Mouse (Mus musculus) spleen, embryonic (tissue): Measurements from ENCODE around the gene 1700029H14Rik.

Experiments used
- CTCF ChIA-PET: fragments of 350-600 bp; sonication (Branson Sonifier 250); formaldehyde crosslinking; loops from one replicate; lab custom pipeline; 2022; lab: Charles Lee

Gene 1700029H14Rik

DNA sequence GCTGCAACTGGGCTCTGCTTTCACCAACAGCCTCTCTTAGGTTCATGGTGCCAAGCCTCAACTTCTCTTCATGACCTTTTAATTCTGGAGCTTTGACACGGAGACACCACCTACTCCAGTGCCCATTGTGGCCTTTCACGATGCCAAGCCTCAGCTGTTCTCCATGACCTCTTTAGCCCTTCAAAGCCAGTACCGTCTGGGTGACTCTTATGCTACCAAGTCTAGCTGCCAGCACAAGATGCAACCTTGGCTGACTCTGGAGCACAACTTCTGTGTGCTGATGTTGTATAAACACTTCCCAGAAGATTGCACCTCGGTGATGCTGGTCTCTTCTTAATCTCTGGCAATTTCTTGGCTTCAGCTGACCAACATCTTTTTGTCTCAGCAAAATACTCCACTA, 15.8 kb downstream of the 1700029H14Rik start:
- CTCF ChIA-PET: no interaction called here

DNA sequence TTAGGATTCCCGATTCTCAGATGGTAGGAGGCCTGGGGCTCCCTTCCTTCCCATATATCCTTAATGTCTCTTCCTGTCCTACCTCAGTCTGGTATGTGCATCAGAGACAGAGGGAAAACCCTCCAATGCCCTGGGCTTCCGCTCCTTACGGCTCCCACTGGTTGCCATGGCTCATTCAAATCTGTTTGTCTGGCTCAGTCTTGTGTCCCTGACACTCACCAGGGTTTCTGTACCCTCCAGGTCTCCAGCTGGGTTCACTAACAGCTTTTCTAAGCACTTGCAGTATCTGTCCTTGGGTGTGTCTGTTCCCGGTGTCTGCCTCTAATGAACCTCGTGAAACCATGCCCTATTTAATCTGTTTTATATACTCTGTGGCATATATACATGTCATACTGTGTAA, 20.7 kb downstream of the 1700029H14Rik start:
- CTCF ChIA-PET: no interaction called here

DNA sequence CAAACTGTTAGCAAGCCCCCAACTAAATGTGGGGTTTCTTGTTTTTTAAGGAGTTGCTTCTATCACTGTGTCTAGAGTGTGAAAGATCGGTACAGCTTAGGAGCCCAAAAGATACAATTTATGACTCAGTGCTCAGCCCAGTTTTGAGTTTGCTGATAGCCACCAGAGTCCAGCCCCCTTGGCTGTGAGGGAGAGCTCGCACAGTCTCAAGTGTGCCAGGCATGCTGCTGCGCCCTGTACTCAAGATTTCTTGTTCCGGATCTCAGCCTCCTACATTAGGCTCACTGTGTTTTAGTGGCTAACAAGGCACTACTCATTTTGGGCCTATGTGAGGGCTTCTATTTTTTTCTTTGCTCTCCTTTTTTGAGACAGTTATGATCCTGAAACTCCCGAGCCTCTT, 22.1 kb downstream of the 1700029H14Rik start:
- CTCF ChIA-PET: no interaction called here

DNA sequence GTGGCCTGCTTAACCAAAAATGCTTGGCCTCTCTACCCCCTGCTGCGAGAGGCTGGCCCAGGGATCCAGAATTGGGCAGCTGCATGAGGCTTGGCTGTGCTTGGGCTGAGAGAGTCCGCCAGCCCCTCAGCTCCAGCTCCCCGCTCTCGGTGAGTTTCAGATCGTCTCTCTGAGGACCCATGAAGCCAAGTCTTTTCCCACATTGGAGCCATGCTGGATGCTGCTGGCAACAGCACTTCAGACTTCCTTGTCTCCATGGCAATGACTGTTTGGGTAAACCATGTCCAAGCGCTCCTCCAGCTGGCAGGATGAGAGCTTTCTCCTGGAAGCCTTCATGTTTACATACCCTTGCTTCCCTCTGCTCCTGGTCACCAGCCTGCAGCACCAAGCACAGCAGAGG, 23.4 kb downstream of the 1700029H14Rik start:
- CTCF ChIA-PET: no interaction called here

DNA sequence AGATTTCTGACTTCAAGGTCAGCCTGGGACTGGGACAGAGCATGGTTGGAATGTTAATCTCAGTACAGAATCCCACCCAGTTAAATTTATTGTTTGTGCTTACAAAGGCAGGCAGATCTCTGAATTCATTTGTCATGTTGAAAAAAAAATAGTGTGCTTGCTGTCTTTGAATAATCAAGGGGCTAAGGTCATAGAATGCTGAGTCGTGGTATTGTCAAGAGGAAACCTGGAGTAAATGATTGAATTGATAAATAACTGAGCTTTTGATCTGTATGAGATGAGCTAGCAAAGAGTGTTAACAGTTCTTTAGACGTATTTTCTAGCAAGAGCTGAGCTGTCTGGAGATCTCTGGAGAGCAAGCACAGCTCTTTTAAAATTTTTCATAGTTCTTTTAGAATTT, 25.2 kb downstream of the 1700029H14Rik start:
- CTCF ChIA-PET: interaction anchor here (1.2 kb wide), 1 partner anchor 13 kb away, joined by 3 read pairs; no protein-coding TSS in a partner anchor

DNA sequence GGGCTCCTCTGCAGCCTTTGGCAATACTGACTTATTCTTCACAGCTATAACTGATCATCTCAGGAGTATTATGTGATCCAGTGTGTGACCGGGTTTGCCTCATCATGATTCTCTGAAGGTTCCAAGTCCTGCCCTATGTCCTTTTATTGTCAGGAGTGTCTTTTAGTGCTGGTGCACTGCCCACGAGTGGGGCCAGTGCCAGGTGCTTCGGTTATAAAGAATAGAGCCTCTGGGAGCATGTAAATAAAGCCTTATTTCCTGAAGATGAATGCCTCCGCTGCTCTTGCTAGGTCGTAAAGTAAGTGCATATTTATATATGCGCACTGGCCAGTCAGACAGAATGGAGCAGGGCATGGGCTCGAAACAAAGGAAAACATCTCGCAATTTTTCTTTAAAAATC, 29.1 kb downstream of the 1700029H14Rik start:
- CTCF ChIA-PET: no interaction called here

DNA sequence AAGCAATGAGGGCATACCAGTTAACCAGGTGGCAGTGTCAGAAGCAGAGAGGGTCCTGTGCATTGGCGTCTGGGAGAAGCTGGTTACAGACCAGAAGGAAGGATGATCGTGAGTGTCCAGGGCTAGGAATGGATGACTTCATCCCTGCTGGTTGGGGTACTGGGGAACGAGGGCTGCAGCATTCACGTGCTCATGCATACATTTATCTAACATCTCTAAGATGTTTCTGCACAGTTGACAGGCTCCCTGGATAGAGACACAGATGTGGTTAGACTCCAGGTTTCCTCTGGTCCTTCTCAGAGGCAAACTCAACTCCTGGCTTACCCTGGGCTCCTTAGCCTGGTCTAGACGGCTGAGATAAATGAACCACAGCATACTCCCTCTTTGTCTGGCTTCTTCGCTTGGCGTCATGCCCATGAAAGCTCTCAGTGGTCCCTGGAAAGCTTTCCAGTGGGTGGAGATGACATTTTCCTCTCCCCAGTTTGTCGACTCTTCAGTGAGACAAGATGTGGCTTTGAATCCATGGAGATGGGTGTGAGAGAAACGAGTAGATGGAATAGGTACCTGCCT, 30.6 kb downstream of the 1700029H14Rik start:
- CTCF ChIA-PET: no interaction called here

DNA sequence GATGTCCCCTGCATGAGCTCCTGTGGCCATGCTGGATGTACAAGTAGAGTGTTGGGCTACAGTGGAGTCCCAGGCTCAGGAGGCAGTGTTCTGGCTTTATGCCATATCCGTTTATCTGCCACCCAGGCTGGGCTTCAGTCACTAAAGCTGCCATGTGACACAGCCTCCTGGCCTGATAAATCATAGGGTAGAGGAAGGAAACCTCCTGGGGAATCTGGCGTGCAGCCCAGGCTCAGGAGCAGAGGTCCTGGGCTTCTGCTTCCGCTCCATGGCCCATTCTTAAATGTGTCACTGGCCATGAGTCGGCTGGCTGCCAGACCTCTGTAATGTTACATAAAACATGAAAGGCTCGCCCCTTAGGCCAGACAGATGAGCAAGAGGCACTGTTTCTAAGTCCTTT, 31.3 kb downstream of the 1700029H14Rik start:
- CTCF ChIA-PET: no interaction called here

DNA sequence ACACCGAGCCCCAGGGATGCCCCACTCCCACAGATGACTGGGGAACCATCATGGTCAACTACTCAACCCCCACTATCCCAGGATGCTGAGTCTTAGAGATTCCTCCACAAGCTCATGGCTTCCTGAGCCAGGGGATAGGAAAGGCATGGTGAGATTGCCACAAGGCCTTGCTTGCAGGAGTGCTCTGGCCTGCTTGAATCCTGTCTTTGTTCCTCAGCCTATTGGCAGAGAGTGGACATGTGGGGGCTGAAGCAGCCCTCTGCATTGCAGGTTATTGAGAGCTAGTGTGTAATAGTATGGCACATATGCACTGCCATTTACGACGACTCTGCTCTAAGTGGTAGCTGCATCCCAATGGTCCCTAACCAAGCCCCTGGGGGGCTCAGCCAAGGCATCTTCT, 31.9 kb downstream of the 1700029H14Rik start:
- CTCF ChIA-PET: no interaction called here

DNA sequence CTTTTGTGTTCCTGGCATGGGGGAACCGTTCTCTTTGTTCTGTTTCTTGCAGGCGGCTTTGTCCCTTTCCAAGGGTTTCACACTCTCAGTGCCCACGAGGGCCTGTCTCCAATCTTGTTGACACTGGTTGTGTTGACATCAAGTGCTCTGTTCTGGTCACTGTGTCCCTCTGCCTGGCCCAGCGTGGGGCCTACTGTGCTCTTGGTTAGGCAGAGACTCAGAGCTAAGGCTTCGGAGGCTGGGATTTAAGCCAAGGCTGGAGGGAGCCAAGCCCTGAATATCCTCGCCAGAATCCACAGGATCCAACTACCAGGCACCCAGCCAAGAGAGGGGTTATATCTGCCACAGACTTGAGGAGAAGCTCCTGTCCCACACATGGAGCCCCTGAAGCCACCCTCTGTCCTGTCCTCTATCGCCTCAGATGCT, 32.4 kb downstream of the 1700029H14Rik start:
- CTCF ChIA-PET: no interaction called here

DNA sequence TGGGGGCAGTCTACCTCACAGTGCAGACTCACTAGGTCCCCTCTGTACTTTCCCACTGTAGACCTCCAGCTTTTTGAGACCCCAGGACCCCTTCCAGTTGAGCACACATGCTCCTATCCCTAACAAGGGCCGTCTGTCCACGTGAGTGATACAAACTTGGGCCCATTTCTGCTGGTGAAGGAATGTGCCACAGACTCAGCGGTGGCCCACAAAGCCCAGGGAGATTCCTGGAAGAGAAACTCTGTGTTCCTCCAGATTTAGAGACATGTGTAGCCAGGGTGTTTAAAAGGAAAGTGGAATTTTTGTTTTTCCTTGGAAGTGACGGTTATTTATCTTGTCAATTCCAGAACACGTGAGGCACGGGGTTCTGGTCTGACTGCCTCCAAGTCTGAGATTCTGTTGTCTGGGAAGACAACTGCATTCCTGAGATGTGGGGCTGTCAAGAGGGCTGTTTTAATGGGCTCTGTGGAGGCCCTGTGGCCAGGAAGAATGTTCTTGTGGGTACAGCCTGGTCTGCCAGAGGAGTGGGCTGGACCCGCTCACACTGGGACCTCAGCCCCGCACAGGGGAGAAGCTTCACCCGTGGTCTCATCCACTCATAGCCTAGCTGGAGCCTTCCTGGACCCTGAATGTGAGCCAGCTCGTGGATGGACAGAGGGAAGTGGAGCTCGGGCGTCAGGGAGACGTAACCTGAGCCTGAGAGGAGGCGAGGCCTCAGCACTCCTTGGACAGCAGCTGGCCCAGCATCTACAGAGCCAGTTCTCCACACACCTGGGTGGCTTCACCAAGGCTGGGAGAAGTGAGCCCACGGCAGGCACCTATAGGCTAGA, 33.0 kb downstream of the 1700029H14Rik start:
- CTCF ChIA-PET: no interaction called here

DNA sequence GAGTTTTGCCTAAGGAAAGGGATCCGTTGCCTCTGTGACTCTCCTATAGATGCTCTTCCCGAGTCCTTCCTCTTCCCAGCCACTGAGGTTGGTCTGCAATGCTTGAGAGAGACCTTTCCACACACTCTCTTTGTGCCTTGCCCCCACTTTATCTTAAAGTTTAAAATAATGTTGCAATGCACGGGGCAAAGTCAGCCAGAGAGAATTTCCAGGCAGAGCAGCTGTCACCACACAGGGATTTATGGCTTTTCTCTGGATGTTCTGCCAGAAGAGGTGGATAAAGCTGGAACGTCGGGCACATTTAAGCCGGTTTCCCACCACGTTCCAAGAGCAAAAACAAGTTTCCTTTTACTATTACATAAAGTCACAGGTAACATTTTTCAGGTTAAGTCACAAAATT, 40.9 kb downstream of the 1700029H14Rik start:
- CTCF ChIA-PET: no interaction called here

DNA sequence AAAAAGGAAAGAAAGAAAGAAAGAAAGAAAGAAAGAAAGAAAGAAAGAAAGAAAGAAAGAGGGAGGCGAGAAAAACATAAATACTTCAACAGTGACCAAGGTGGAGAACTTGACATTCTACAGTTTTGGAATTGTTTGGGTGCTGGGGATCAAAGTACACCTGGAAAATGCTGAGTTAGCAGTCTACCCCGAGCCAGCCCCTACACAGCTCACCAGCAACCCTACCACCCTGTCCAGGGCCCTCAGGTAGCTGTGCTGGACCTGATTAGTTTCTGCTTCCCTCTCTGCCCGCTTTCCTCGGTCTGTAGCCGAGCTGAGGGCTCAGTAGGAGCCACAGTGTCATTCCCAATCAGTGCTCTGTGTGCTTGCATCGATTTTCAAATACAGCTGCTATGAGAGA, 41.9 kb downstream of the 1700029H14Rik start:
- CTCF ChIA-PET: no interaction called here

DNA sequence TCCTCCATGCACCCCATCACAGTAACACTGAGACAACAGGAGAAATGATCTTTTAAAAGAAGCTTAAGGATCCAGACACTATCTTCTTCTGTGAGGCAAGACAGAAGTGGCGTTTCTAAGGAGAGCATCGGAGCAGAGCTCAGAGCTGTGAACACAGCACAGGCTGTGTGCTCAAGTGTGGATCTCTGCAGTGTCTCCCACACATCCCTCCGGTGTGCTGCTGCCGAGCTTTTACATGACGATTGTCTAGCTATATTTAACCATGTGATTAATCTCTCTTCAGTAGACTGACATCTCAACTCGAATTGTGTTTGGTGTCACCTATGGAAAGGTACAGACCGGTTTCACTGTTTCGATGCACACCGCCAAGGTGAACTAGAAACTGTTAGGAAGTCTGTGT, 42.8 kb downstream of the 1700029H14Rik start:
- CTCF ChIA-PET: no interaction called here

DNA sequence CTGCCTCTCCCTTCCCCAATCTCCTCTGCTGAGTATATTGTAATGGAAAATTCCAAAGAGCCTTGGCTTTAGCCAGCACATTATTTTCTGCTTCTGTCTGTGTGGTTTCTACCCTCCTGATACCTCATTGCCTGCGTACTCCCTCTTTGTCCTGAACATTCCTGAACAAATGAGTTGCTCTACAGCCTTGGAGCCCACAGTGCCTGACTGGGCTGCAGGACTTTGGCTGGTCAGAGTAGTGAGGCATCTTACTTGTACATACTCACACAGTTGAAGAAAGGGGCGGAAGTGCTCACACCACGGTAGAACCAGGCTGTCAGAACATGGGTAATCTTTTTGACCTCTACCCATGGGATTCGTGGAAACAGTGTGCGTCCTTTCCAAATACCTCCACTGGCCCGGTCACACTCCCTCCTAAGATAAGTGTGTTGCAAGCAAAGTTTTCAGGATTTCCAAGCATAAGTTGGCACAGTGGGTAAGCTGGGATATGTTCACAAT, 44.9 kb downstream of the 1700029H14Rik start:
- CTCF ChIA-PET: no interaction called here

DNA sequence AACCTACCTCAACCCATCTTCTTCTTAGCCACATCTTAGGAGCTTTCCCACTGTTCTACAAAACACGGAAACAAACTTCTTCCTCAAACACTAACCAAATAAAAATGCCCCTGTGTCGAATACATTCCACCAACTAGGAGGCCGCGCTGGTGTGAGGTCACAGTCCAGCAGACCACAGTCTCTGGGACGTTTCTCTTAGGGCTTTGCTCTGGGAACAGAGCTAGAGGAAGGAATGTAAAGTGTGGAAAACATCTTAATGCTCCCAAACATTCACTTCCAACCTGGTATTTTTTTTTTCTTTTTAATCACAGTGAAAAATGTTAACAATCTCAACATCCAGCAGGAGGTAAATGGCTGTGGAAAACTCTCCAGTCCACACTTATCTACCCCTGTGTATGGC, 45.5 kb downstream of the 1700029H14Rik start:
- CTCF ChIA-PET: interaction anchor here (0.7 kb wide), 1 partner anchor 26 kb away, joined by 3 read pairs; no protein-coding TSS in a partner anchor

DNA sequence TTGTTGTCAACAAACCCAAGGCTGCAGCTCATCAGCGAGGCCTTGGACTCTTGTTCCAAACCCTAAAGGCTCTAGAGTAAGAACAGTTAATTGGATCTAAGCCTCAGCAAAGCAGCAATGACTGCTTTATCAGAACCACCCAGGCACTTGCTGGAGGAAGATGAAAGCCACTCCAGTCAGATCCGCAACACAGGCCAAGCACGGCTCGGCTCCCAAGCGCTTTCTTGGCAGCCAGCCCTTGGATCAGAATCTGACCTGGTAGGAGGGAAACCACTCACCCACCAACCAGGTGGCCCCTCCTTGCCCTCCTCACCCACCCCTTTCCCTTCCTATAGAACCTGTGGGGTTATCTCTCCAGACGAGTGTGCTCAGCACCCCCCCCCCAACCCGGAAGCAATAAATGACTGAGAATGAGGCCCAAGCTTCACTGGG, 46.2 kb downstream of the 1700029H14Rik start:
- CTCF ChIA-PET: no interaction called here

DNA sequence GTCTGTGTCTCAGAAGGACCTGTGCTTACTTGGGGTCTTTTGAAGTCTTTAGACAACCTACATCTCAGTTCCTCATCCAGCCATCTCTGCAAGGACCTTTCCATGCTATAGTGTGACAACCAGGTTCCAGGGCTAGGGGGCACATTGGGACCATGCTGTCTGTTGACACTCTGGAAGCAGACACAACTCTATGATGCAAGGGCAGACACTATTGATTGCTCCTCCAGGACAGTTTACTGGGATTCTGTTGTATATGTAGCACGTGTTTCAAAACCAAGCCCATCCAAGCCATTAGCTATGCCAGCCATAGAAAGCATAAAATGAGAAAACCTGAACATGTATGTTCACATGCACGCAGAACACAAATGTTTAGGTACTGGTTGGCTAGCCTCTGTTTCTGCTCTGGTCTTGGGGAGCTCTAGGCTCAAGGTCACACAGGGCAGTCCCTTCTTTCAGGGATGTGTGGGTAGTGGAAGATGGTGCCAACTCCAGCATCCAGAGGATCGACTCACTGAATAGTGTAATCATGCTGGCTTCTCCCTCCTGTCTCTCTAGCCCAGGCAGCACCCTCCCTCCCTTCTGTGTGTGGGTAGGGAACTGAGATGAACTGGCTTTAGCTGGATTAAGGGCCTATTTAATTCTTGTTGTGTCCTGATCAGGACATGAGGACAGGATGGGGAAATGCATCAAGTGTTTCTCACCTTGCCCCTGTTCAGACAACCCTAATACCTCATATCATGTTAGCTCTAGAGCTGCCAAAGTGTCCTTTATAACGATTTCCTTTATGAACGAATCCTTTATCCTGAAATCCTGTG, 48.5 kb downstream of the 1700029H14Rik start:
- CTCF ChIA-PET: no interaction called here

DNA sequence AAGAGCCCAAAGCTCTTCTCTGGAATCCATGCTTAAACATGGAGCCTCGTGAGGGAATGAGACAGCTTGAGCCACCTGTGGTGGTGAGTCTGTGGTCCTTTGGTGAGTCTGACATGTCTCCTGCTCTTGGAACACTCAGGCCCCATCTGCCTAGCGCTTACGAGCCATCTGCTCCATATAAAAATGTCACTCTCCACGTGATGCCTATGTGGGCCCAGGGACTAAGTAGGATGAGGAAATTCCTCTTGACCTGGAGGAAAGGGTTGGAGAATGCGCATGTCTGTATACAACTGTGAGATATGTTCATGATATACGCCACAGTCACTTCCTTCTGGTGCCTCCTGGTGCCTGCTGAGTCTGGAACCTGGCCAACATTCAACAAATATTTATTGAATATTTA, 49.6 kb downstream of the 1700029H14Rik start:
- CTCF ChIA-PET: no interaction called here

DNA sequence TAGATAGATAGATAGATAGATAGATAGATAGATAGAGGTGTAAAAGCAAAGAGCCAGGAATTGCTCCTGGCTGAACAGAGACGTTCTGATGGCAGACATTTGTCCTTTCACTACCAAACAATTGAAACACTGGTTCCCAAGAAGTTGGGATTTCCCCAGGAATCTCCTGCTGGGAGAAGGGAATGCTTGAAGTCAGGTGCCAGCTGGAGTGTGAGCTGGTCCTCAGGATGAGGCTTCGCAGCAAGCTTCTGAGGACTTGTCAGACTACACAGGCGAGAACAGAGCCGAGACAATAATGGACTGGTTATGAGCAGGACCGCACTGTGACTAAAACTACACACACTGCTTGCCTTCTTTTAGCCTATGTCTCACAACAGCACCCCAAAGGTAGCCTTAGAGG, 50.2 kb downstream of the 1700029H14Rik start:
- CTCF ChIA-PET: no interaction called here

DNA sequence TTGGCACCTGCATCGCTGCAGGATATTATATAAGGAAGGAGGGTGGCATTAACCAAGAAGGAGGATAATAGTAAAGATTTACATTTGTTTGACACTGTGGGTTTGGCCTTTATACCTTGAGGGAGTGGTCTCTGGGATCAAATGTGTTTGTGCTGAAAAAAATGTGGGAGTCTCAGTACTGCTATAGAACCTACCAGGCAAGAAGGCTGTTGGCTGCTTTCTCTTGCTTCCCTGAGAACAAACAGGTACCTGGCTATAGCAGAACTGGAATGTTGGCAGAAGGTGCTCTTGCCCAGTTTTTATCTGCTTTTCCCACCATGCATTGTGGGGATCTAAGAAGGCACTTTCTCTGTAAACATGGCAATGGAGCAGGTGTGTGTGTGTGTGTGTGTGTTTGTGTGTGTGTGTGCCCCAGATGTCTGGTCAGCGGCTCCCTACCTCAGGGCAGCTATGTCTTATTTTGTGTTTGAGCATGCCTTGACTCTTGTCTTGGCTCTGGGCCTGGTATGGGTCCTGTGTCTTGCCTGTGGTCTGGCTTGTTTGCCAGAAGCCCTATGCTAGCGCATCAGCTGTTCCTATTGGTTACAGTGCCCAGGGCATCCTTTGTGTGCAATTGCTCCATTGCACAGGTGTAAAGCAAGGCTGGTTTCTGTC, 54.9 kb downstream of the 1700029H14Rik start:
- CTCF ChIA-PET: no interaction called here

DNA sequence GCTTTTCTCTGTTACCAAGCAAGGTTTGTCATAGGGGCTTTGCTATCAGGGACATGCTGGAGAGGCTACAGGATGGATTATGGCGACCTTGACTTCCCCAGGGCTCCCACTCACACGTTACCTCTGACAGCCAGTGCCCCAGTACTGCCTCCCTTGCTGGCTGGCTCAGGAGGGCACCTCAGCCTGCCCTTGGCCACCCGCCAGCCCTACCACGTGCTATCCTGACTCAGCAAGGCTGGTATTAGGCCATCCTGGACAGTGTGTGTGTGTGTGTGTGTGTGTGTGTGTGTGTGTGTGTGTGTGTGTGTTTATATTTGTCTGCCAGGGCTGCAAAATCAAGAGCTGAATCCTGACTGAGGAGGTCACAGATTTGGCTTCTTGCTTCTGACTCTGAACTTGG, 55.4 kb downstream of the 1700029H14Rik start:
- CTCF ChIA-PET: no interaction called here
